ENCODE assay signal across 27 mouse cellular contexts in the genomic region with DNA sequence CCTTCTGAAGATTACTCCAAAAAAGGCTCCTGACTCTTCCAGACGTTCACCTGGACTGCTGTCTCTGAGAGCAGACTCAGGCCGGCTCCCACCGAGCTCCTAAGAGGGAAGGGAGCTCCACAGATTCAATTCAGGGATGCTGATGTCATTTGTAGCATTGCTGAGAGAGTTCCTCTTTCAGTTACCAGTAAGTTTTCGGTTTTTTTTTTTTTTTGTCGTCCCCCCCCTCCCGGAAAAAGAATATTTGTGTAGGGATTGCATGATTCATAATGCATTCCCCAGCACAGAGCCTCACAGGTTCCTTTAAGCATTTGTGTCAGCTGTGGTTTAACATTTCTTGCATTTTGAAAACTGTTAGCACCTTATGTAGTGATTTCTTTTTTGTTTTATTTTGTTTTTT.
"Had no signal": no experiment of that assay in that cellular context is flagged by ENCODE, and none has a peak within 500 bp of the region (broad histone marks: within the 10 kb centered on the region; RNA-seq: fewer than 3 reads in every experiment).

No protein-coding gene starts in this region.

- H3K9ac ChIP-seq: hindbrain, embryonic 12.5 days; hindbrain, embryonic 14.5 days; intestine, embryonic 15.5 days; limb, embryonic 12.5 days; liver, embryonic 13.5 days had no signal

- H3K4me2 ChIP-seq: heart, embryonic 11.5 days; hindbrain, embryonic 12.5 days; hindbrain, embryonic 14.5 days; intestine, embryonic 15.5 days; limb, embryonic 12.5 days; liver, embryonic 11.5 days; liver, embryonic 13.5 days had no signal

- H3K4me3 ChIP-seq: gastrocnemius, adult 2 months; heart, adult 2 months; hindbrain, embryonic 10.5 days; hindbrain, embryonic 12.5 days; intestine, embryonic 15.5 days; layer of hippocampus, adult 2 months; limb, embryonic 12.5 days; liver, embryonic 13.5 days had no signal

- H3K27me3 ChIP-seq: hindbrain, embryonic 12.5 days; intestine, embryonic 15.5 days; limb, embryonic 12.5 days; liver, embryonic 13.5 days had no signal

- H3K4me1 ChIP-seq: hindbrain, embryonic 12.5 days had no signal

- H3K27ac ChIP-seq: gastrocnemius, adult 2 months; heart, adult 2 months; hindbrain, embryonic 10.5 days; hindbrain, embryonic 12.5 days; hindbrain, embryonic 14.5 days; intestine, embryonic 15.5 days; layer of hippocampus, adult 2 months; limb, embryonic 12.5 days; liver, embryonic 13.5 days had no signal

- ATAC-seq: hindbrain, embryonic 16.5 days; inflammation-experienced regulatory T-cells, adult 6 months; intestine, embryonic 15.5 days; intestine, postnatal 0 days had no signal

- DNase-seq: gastrocnemius, adult 2 months; gastrocnemius, postnatal 10 days; gastrocnemius, postnatal 25 days; heart, adult 11 months; heart, adult 2 months; heart, postnatal 10 days; heart, postnatal 4 days; kidney, adult 18-20 months; kidney, adult 8-10 months; kidney, postnatal 10 days; kidney, postnatal 25 days; kidney, postnatal 4 days; layer of hippocampus, postnatal 36 days; left cerebral cortex, postnatal 4 days; liver; liver, embryonic 13.5 days had no signal

- H3K36me3 ChIP-seq: hindbrain, embryonic 12.5 days; intestine, embryonic 15.5 days; liver, embryonic 13.5 days had no signal

- H3K9me3 ChIP-seq: hindbrain, embryonic 10.5 days; hindbrain, embryonic 12.5 days; intestine, embryonic 15.5 days; limb, embryonic 12.5 days; liver, embryonic 13.5 days had no signal
